Comparison of ENCODE assay signal across 8 mouse cellular contexts in the genomic region with DNA sequence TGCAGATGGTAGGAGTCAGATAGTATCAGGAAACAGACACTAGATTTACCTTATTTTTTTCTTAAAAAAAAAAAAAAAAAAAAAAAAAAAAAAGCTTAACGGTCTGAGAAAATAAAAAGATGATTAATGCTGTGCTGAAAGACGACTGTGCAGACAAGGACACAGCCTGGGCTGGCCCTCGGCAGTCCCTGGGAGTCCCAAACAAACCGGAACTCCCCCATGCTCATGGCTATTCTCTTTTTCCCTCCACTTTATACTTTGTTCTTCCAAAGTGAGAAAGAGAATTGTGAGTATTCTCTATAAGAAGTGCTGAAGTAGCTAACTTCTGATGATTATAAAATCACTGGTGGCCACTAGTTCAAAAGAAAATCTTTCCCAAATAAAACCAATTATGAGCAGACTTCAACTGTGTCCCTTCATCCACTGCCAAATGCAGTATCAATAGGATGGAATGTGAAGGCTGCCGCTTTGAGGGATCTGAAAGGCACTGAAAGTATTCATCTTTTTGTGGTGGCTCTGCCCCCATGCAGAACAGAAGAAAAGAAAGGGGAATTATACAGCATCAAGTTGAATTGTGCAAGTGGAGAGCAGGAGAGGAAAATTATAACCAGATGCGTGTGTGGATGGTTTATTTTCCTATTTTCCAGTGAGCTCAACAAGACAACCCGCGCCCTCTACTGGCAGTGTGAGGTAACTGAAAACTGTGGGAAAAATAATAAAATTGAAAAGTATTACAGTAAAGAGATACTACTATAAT. TPM values are rescaled to one million over a fixed set of nuclear protein-coding genes. Genes with fewer than 3 reads are reported as not detected.
DNase-seq lines count a peak whose midpoint lies in the region; ATAC-seq lines count a peak whose summit lies in the region.

No protein-coding gene starts in this region.

- peak; percentile 88 for DNase-seq in 3T3-L1 (ENCODE audit: low read depth, low spot score)
- peak; percentile 20 for DNase-seq in ES-CJ7 (ENCODE audit: low read depth, low spot score)
- peak; percentile 74 to 77 for DNase-seq in cerebellum, postnatal 14 days
- peak; percentile 13 to 72 for DNase-seq in frontal cortex, adult 2 months (ENCODE audit: extremely low spot score in 1 of 2, low spot score in 1 of 2)
- peak; percentile 29 for DNase-seq in kidney, adult 9 months
- DNase-seq in liver, embryonic 13.5 days, result no peak
- peak; percentile 73 for DNase-seq in neural tube, embryonic 11.5 days (ENCODE audit: low spot score)

- H3K4me1 ChIP-seq in liver, embryonic 13.5 days (replicated peaks), result peaks cover 59% of the 10 kb centered on the region
- peaks cover 7% of the 10 kb centered on the region; the same call in 1 of the 2 replicates for H3K4me1 ChIP-seq in neural tube, embryonic 11.5 days (ENCODE audit: control insufficient read depth, insufficient read depth, low read length)

- H3K27me3 ChIP-seq in liver, embryonic 13.5 days, result no peaks in the 10 kb centered on the region; the same call in 1 of the 2 replicates
- H3K27me3 ChIP-seq in neural tube, embryonic 11.5 days (ENCODE audit: control insufficient read depth, insufficient read depth, low read length), result no peaks in the 10 kb centered on the region

- H3K9me3 ChIP-seq in liver, embryonic 13.5 days (replicated peaks), result no peaks in the 10 kb centered on the region
- H3K9me3 ChIP-seq in neural tube, embryonic 11.5 days (ENCODE audit: control insufficient read depth, low read length), result no peaks in the 10 kb centered on the region

- peak overlapping the region; percentile 60 for H3K27ac ChIP-seq in liver, embryonic 13.5 days
- H3K27ac ChIP-seq in neural tube, embryonic 11.5 days (ENCODE audit: low read depth, low read length), result peak overlapping the region; percentile 14; the same call in 1 of the 2 replicates

- H3K36me3 ChIP-seq in liver, embryonic 13.5 days, result no peaks in the 10 kb centered on the region
- no peaks in the 10 kb centered on the region for H3K36me3 ChIP-seq in neural tube, embryonic 11.5 days (ENCODE audit: control insufficient read depth, insufficient read depth, low read length)

- H3K4me2 ChIP-seq in liver, embryonic 13.5 days, result peak overlapping the region; percentile 25
- H3K4me2 ChIP-seq in neural tube, embryonic 11.5 days (ENCODE audit: low read depth), result peak overlapping the region; percentile 17; the same call in 1 of the 2 replicates

- no peak overlapping the region for H3K9ac ChIP-seq in liver, embryonic 13.5 days
- H3K9ac ChIP-seq in neural tube, embryonic 11.5 days (ENCODE audit: low read length), result no peak overlapping the region

- WGBS in liver, embryonic 13.5 days (ENCODE audit: insufficient replicate concordance), result 31% methylated on average over 8 of the region's 8 CpGs
- 10% methylated on average over 8 of the region's 8 CpGs for WGBS in neural tube, embryonic 11.5 days

- H3K4me3 ChIP-seq in liver, embryonic 13.5 days (replicated peaks), result no peak overlapping the region
- H3K4me3 ChIP-seq in neural tube, embryonic 11.5 days (ENCODE audit: low read depth, low read length), result no peak overlapping the region

- ATAC-seq in liver, embryonic 13.5 days (ENCODE audit: low read depth), result no peak
- ATAC-seq in neural tube, embryonic 11.5 days (ENCODE audit: insufficient read depth, low FRiP score, low TSS enrichment), result peak; percentile 49; the same call in 1 of the 2 replicates
- no peak for ATAC-seq in monocyte, adult 5-6 weeks (replicated peaks; ENCODE audit: insufficient number of reproducible peaks, low FRiP score, low TSS enrichment, poor library complexity, severe bottlenecking)

RNA-seq across cellular contexts. Expression of a gene that starts 8.5 kb away (rescaled TPM):
- polyA plus RNA-seq in frontal cortex, adult 2 months (2012; rRNA removed), result 1.7 and 2.0 TPM in 2 replicates
- polyA plus RNA-seq in liver, embryonic 13.5 days (2015; fragmentation: Nextera tagmentation; extraction: Ambion mirVana), result 0.13 and 0.16 TPM in 2 replicates
- 35.1 and 38.8 TPM in 2 replicates for polyA plus RNA-seq in neural tube, embryonic 11.5 days (2014; fragmentation: Nextera tagmentation; extraction: Ambion mirVana)
- total RNA-seq in monocyte, adult 5-6 weeks (2017), result 0.38 to 0.97 TPM in 2 of 3 replicates, not detected in the other

RNA-seq across cellular contexts. Expression of a gene that starts 16.0 kb away (rescaled TPM):
- polyA plus RNA-seq in frontal cortex, adult 2 months (2012; rRNA removed), result 7.2 and 9.4 TPM in 2 replicates
- 14.5 and 21.0 TPM in 2 replicates for polyA plus RNA-seq in liver, embryonic 13.5 days (2015; fragmentation: Nextera tagmentation; extraction: Ambion mirVana)
- 35.4 and 39.5 TPM in 2 replicates for polyA plus RNA-seq in neural tube, embryonic 11.5 days (2014; fragmentation: Nextera tagmentation; extraction: Ambion mirVana)
- 52.9 to 67.6 TPM (median 55.5 TPM) in 3 replicates for total RNA-seq in monocyte, adult 5-6 weeks (2017)

Comparison
In these comparisons a context has a peak if more than half of its experiments do, and no peak if none do; other contexts are left out.
1. RNA of a gene that starts 8.5 kb away (polyA plus RNA-seq): 35.1 to 38.8 TPM in neural tube, embryonic 11.5 days; 1.7 to 2.0 TPM in frontal cortex, adult 2 months and 0.13 to 0.16 TPM in liver, embryonic 13.5 days; every median in the first group is over 10 times any median in the second.